Mouse (Mus musculus): ENCODE measurements around the gene Pdrg1. TPM values are rescaled to one million over a fixed set of nuclear protein-coding genes. Genes with fewer than 3 reads are reported as not detected.

Pdrg1 gene
- total and polyA plus RNA-seq, 3 experiments = 49.4 to 154 (median 63.4) TPM

- ATAC-seq (ENCODE audit: extremely low read depth, insufficient number of reproducible peaks, low FRiP score, poor library complexity, severe bottlenecking) (no peak), DNase-seq (ENCODE audit: low spot score) (no peak)
- H3K27me3 ChIP-seq (ENCODE audit: insufficient read depth, low read length) = no peaks in the 10 kb centered on the region
- peaks cover 84% of the 10 kb centered on the region for H3K36me3 ChIP-seq (replicated peaks)
- no peaks in the 10 kb centered on the region for H3K9me3 ChIP-seq (replicated peaks)
- H3K4me3 ChIP-seq (ENCODE audit: low read depth, low read length) = no peak overlapping the region
- no peak for TF ChIP-seq TAL1 (conservative IDR thresholded peaks at IDR 0.05; ENCODE audit: low read depth, low read length)
- TF ChIP-seq POLR2AphosphoS5 (IDR thresholded peaks at IDR 0.05; ENCODE audit: insufficient replicate concordance, low read depth, low read length) = no peak
- TF ChIP-seq GATA2 (IDR thresholded peaks at IDR 0.05; ENCODE audit: borderline replicate concordance, low read depth, low read length) = no peak
- no peak for TF ChIP-seq CTCF (IDR thresholded peaks at IDR 0.05; ENCODE audit: low read depth, low read length)
- TF ChIP-seq GATA1 (IDR thresholded peaks at IDR 0.05; ENCODE audit: borderline replicate concordance, low read length) = no peak
- peaks cover 16% of the 10 kb centered on the region for H3K4me1 ChIP-seq (ENCODE audit: insufficient read depth, low read depth, low read length)
Observed at GRCm38 (mm10) chr2:153009192-153009973, 5.8 kb downstream of the Pdrg1 start.

GRCm38 (mm10) chr2:153005981-153006380 is 9.2 kb downstream of the Pdrg1 start:
- no peaks in the 10 kb centered on the region for H3K9me3 ChIP-seq (replicated peaks)
- no peak for DNase-seq (ENCODE audit: low spot score)
- H3K36me3 ChIP-seq (replicated peaks) = peaks cover 51% of the 10 kb centered on the region
- ATAC-seq (ENCODE audit: extremely low read depth, insufficient number of reproducible peaks, low FRiP score, poor library complexity, severe bottlenecking) = no peak
- H3K4me1 ChIP-seq (ENCODE audit: insufficient read depth, low read depth, low read length) = no peaks in the 10 kb centered on the region
- TF ChIP-seq CTCF (IDR thresholded peaks at IDR 0.05; ENCODE audit: low read depth, low read length) (no peak), GATA1 (IDR thresholded peaks at IDR 0.05; ENCODE audit: borderline replicate concordance, low read length) (no peak), TAL1 (conservative IDR thresholded peaks at IDR 0.05; ENCODE audit: low read depth, low read length) (no peak), GATA2 (IDR thresholded peaks at IDR 0.05; ENCODE audit: borderline replicate concordance, low read depth, low read length) (no peak), POLR2AphosphoS5 (IDR thresholded peaks at IDR 0.05; ENCODE audit: insufficient replicate concordance, low read depth, low read length) (no peak)
- H3K27me3 ChIP-seq (ENCODE audit: insufficient read depth, low read length) = peaks cover 6% of the 10 kb centered on the region; the same call in 1 of the 2 replicates
- H3K4me3 ChIP-seq (ENCODE audit: low read depth, low read length) = no peak overlapping the region

GRCm38 (mm10) chr2:153003681-153004338 is 11.4 kb downstream of the Pdrg1 start:
- no peak for TF ChIP-seq POLR2AphosphoS5 (IDR thresholded peaks at IDR 0.05; ENCODE audit: insufficient replicate concordance, low read depth, low read length)
- Histone ChIP-seq H3K27me3 (ENCODE audit: insufficient read depth, low read length) (peaks cover 8% of the 10 kb centered on the region; the same call in 1 of the 2 replicates), H3K36me3 (replicated peaks) (peaks cover 29% of the 10 kb centered on the region), H3K9me3 (replicated peaks) (peaks cover 7% of the 10 kb centered on the region), H3K4me1 (ENCODE audit: insufficient read depth, low read depth, low read length) (no peaks in the 10 kb centered on the region), H3K4me3 (ENCODE audit: low read depth, low read length) (no peak overlapping the region)
- no peak for ATAC-seq (ENCODE audit: extremely low read depth, insufficient number of reproducible peaks, low FRiP score, poor library complexity, severe bottlenecking)
- DNase-seq (ENCODE audit: low spot score) = no peak

- H3K27me3 ChIP-seq (ENCODE audit: insufficient read depth, low read length) = peaks cover 8% of the 10 kb centered on the region; the same call in 1 of the 2 replicates
- no peaks in the 10 kb centered on the region for H3K4me1 ChIP-seq (ENCODE audit: insufficient read depth, low read depth, low read length)
- no peak overlapping the region for H3K4me3 ChIP-seq (ENCODE audit: low read depth, low read length)
- ATAC-seq (ENCODE audit: extremely low read depth, insufficient number of reproducible peaks, low FRiP score, poor library complexity, severe bottlenecking) = no peak
- DNase-seq (ENCODE audit: low spot score) = no peak
- peaks cover 18% of the 10 kb centered on the region for H3K36me3 ChIP-seq (replicated peaks)
- no peak for TF ChIP-seq GATA1 (IDR thresholded peaks at IDR 0.05; ENCODE audit: borderline replicate concordance, low read length)
- no peak for TF ChIP-seq TAL1 (conservative IDR thresholded peaks at IDR 0.05; ENCODE audit: low read depth, low read length)
- no peak for TF ChIP-seq POLR2AphosphoS5 (IDR thresholded peaks at IDR 0.05; ENCODE audit: insufficient replicate concordance, low read depth, low read length)
- no peak for TF ChIP-seq CTCF (IDR thresholded peaks at IDR 0.05; ENCODE audit: low read depth, low read length)
- TF ChIP-seq GATA2 (IDR thresholded peaks at IDR 0.05; ENCODE audit: borderline replicate concordance, low read depth, low read length) = no peak
- peaks cover 7% of the 10 kb centered on the region for H3K9me3 ChIP-seq (replicated peaks)
Observed at GRCm38 (mm10) chr2:153002492-153003248, 12.6 kb downstream of the Pdrg1 start.

- H3K36me3 ChIP-seq (replicated peaks) = no peaks in the 10 kb centered on the region
- peaks cover 7% of the 10 kb centered on the region for H3K9me3 ChIP-seq (replicated peaks)
- DNase-seq (ENCODE audit: low spot score) (no peak), ATAC-seq (ENCODE audit: extremely low read depth, insufficient number of reproducible peaks, low FRiP score, poor library complexity, severe bottlenecking) (no peak)
- H3K4me3 ChIP-seq (ENCODE audit: low read depth, low read length) = no peak overlapping the region
- peaks cover 13% of the 10 kb centered on the region; the same call in 1 of the 2 replicates for H3K27me3 ChIP-seq (ENCODE audit: insufficient read depth, low read length)
- TF ChIP-seq TAL1 (conservative IDR thresholded peaks at IDR 0.05; ENCODE audit: low read depth, low read length) (no peak), POLR2AphosphoS5 (IDR thresholded peaks at IDR 0.05; ENCODE audit: insufficient replicate concordance, low read depth, low read length) (no peak), GATA2 (IDR thresholded peaks at IDR 0.05; ENCODE audit: borderline replicate concordance, low read depth, low read length) (no peak), CTCF (IDR thresholded peaks at IDR 0.05; ENCODE audit: low read depth, low read length) (no peak), GATA1 (IDR thresholded peaks at IDR 0.05; ENCODE audit: borderline replicate concordance, low read length) (no peak)
- H3K4me1 ChIP-seq (ENCODE audit: insufficient read depth, low read depth, low read length) = no peaks in the 10 kb centered on the region
Observed at GRCm38 (mm10) chr2:152997046-152997445, 18.2 kb downstream of the Pdrg1 start.

GRCm38 (mm10) chr2:152991529-152991928 is 23.7 kb downstream of the Pdrg1 start:
- Histone ChIP-seq H3K4me3 (ENCODE audit: low read depth, low read length) (no peak overlapping the region), H3K27me3 (ENCODE audit: insufficient read depth, low read length) (peaks cover 22% of the 10 kb centered on the region), H3K4me1 (ENCODE audit: insufficient read depth, low read depth, low read length) (no peaks in the 10 kb centered on the region), H3K36me3 (replicated peaks) (no peaks in the 10 kb centered on the region), H3K9me3 (replicated peaks) (no peaks in the 10 kb centered on the region)
- ATAC-seq (ENCODE audit: extremely low read depth, insufficient number of reproducible peaks, low FRiP score, poor library complexity, severe bottlenecking) (no peak), DNase-seq (ENCODE audit: low spot score) (no peak)
- TF ChIP-seq TAL1 (conservative IDR thresholded peaks at IDR 0.05; ENCODE audit: low read depth, low read length) (no peak), CTCF (IDR thresholded peaks at IDR 0.05; ENCODE audit: low read depth, low read length) (no peak), POLR2AphosphoS5 (IDR thresholded peaks at IDR 0.05; ENCODE audit: insufficient replicate concordance, low read depth, low read length) (no peak), GATA1 (IDR thresholded peaks at IDR 0.05; ENCODE audit: borderline replicate concordance, low read length) (no peak), GATA2 (IDR thresholded peaks at IDR 0.05; ENCODE audit: borderline replicate concordance, low read depth, low read length) (no peak)

Measured in G1E (cell line).